Mouse (Mus musculus): ENCODE data around the gene Alox12. TPM values are rescaled to one million over a fixed set of nuclear protein-coding genes. Genes with fewer than 3 reads are reported as not detected.

Gene Alox12
- total RNA-seq, 1 experiment: 0.49 TPM

DNA sequence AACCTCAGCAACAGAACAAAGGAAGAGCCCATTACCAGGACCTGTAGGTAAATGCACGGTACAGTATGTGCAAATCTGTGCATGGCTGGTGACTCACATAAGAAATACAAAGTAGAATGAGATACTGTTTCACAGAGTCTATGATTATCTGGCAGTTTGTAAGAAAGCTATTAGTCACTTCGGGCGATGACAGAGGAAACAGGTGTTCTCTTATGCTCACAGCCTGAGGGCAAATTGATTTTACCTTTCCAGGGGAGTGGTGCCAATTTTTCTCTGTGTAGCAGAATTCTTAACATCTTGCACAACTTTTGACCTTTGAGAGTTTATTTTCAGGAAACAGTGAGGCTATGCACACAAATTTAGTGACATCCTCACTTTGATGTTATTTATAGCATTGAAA lies 29.6 kb upstream of the Alox12 start:
- no peaks in the 10 kb centered on the region for H3K36me3 ChIP-seq (ENCODE audit: control insufficient read depth, insufficient read depth, low read length, poor library complexity, severe bottlenecking)
- no peak overlapping the region for H3K27ac ChIP-seq (ENCODE audit: insufficient read depth, low read depth, low read length, poor library complexity, severe bottlenecking)
- DNase-seq (ENCODE audit: low read depth, low spot score): no peak
- in situ Hi-C loops (cut with MboI; ENCODE audit: low sequenced_read_pairs in 2 of 2, unreplicated experiment in 2 of 2): no loop called here
- no peak overlapping the region for H3K4me3 ChIP-seq (ENCODE audit: insufficient read depth in 1 of 2, low read depth in 1 of 2, low read length in 2 of 2, poor library complexity in 1 of 2, severe bottlenecking in 1 of 2)
- TF ChIP-seq HCFC1 (IDR thresholded peaks at IDR 0.05; ENCODE audit: borderline replicate concordance, insufficient read depth, low read length): no peak
- TF ChIP-seq MAFK (IDR thresholded peaks at IDR 0.05; ENCODE audit: insufficient read depth, low read depth, low read length): no peak
- TF ChIP-seq CHD2 (IDR thresholded peaks at IDR 0.05; ENCODE audit: low read depth, low read length): no peak
- no peak for TF ChIP-seq ZC3H11A (IDR thresholded peaks at IDR 0.05; ENCODE audit: borderline replicate concordance, low read depth, low read length)
- TF ChIP-seq ZNF384 (IDR thresholded peaks at IDR 0.05; ENCODE audit: low read depth, low read length): no peak
- H3K9ac ChIP-seq (ENCODE audit: insufficient read depth, low read depth, low read length, poor library complexity, severe bottlenecking): no peak overlapping the region
- no peaks in the 10 kb centered on the region for H3K9me3 ChIP-seq (ENCODE audit: control insufficient read depth, insufficient read depth, low read depth, low read length)
- peaks cover 0 to 2% of the 10 kb centered on the region in 2 experiments; a peak in 1 of 4 replicates for H3K4me1 ChIP-seq (ENCODE audit: control insufficient read depth in 2 of 2, insufficient read depth in 2 of 2, low read length in 2 of 2, poor library complexity in 1 of 2)

GRCm38 (mm10) chr11:70283666-70284065 lies 28.5 kb upstream of the Alox12 start:
- Histone ChIP-seq H3K9me3 (ENCODE audit: control insufficient read depth, insufficient read depth, low read depth, low read length) (no peaks in the 10 kb centered on the region), H3K27ac (ENCODE audit: insufficient read depth, low read depth, low read length, poor library complexity, severe bottlenecking) (no peak overlapping the region), H3K4me3 (ENCODE audit: insufficient read depth in 1 of 2, low read depth in 1 of 2, low read length in 2 of 2, poor library complexity in 1 of 2, severe bottlenecking in 1 of 2) (no peak overlapping the region), H3K4me1 (ENCODE audit: control insufficient read depth in 2 of 2, insufficient read depth in 2 of 2, low read length in 2 of 2, poor library complexity in 1 of 2) (no peaks in the 10 kb centered on the region; a peak in 1 of 4 replicates), H3K9ac (ENCODE audit: insufficient read depth, low read depth, low read length, poor library complexity, severe bottlenecking) (no peak overlapping the region), H3K36me3 (ENCODE audit: control insufficient read depth, insufficient read depth, low read length, poor library complexity, severe bottlenecking) (no peaks in the 10 kb centered on the region)
- in situ Hi-C loops (cut with MboI; ENCODE audit: low sequenced_read_pairs in 2 of 2, unreplicated experiment in 2 of 2): no loop called here
- TF ChIP-seq MAFK (IDR thresholded peaks at IDR 0.05; ENCODE audit: insufficient read depth, low read depth, low read length) (no peak), ZNF384 (IDR thresholded peaks at IDR 0.05; ENCODE audit: low read depth, low read length) (no peak), CHD2 (IDR thresholded peaks at IDR 0.05; ENCODE audit: low read depth, low read length) (no peak), ZC3H11A (IDR thresholded peaks at IDR 0.05; ENCODE audit: borderline replicate concordance, low read depth, low read length) (no peak), HCFC1 (IDR thresholded peaks at IDR 0.05; ENCODE audit: borderline replicate concordance, insufficient read depth, low read length) (no peak)
- DNase-seq (ENCODE audit: low read depth, low spot score): no peak

DNA sequence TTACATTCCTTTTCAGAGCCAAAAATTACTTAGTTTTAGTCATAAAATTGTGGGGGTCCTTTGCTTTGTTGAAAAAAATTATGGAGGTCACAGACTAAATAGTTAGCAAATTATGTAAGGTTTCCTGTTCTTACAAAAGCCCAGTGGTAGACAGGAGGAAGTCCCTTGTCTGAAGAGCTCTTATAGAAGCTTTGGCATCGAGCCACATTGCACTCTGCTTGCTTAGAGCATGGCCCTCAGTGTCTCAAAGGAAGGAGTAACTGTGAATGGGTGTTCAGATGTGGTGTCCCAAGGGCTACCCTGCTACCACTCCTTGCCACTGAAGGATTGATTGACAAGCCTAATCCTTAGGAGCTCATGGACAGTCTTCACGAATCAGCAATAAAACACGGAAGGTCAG lies 25.3 kb upstream of the Alox12 start:
- Histone ChIP-seq H3K27ac (ENCODE audit: insufficient read depth, low read depth, low read length, poor library complexity, severe bottlenecking) (no peak overlapping the region), H3K9me3 (ENCODE audit: control insufficient read depth, insufficient read depth, low read depth, low read length) (no peaks in the 10 kb centered on the region), H3K4me3 (ENCODE audit: insufficient read depth in 1 of 2, low read depth in 1 of 2, low read length in 2 of 2, poor library complexity in 1 of 2, severe bottlenecking in 1 of 2) (no peak overlapping the region), H3K36me3 (ENCODE audit: control insufficient read depth, insufficient read depth, low read length, poor library complexity, severe bottlenecking) (no peaks in the 10 kb centered on the region), H3K9ac (ENCODE audit: insufficient read depth, low read depth, low read length, poor library complexity, severe bottlenecking) (no peak overlapping the region), H3K4me1 (ENCODE audit: control insufficient read depth in 2 of 2, insufficient read depth in 2 of 2, low read length in 2 of 2, poor library complexity in 1 of 2) (no peaks in the 10 kb centered on the region; a peak in 1 of 4 replicates)
- DNase-seq (ENCODE audit: low read depth, low spot score): no peak
- in situ Hi-C loops (cut with MboI; ENCODE audit: low sequenced_read_pairs in 2 of 2, unreplicated experiment in 2 of 2): no loop called here
- TF ChIP-seq ZC3H11A (IDR thresholded peaks at IDR 0.05; ENCODE audit: borderline replicate concordance, low read depth, low read length) (no peak), ZNF384 (IDR thresholded peaks at IDR 0.05; ENCODE audit: low read depth, low read length) (no peak), HCFC1 (IDR thresholded peaks at IDR 0.05; ENCODE audit: borderline replicate concordance, insufficient read depth, low read length) (no peak), MAFK (IDR thresholded peaks at IDR 0.05; ENCODE audit: insufficient read depth, low read depth, low read length) (no peak), CHD2 (IDR thresholded peaks at IDR 0.05; ENCODE audit: low read depth, low read length) (no peak)

- H3K4me3 ChIP-seq (ENCODE audit: insufficient read depth in 1 of 2, low read depth in 1 of 2, low read length in 2 of 2, poor library complexity in 1 of 2, severe bottlenecking in 1 of 2): no peak overlapping the region
- TF ChIP-seq CHD2 (IDR thresholded peaks at IDR 0.05; ENCODE audit: low read depth, low read length) (no peak), ZNF384 (IDR thresholded peaks at IDR 0.05; ENCODE audit: low read depth, low read length) (no peak), ZC3H11A (IDR thresholded peaks at IDR 0.05; ENCODE audit: borderline replicate concordance, low read depth, low read length) (no peak), MAFK (IDR thresholded peaks at IDR 0.05; ENCODE audit: insufficient read depth, low read depth, low read length) (no peak), HCFC1 (IDR thresholded peaks at IDR 0.05; ENCODE audit: borderline replicate concordance, insufficient read depth, low read length) (no peak)
Observed at GRCm38 (mm10) chr11:70278961-70279360, 23.8 kb upstream of the Alox12 start.

GRCm38 (mm10) chr11:70271641-70272040 lies 16.5 kb upstream of the Alox12 start:
- Histone ChIP-seq H3K9me3 (ENCODE audit: control insufficient read depth, insufficient read depth, low read depth, low read length) (no peaks in the 10 kb centered on the region), H3K4me1 (ENCODE audit: control insufficient read depth in 2 of 2, insufficient read depth in 2 of 2, low read length in 2 of 2, poor library complexity in 1 of 2) (no peaks in the 10 kb centered on the region), H3K4me3 (ENCODE audit: insufficient read depth in 1 of 2, low read depth in 1 of 2, low read length in 2 of 2, poor library complexity in 1 of 2, severe bottlenecking in 1 of 2) (no peak overlapping the region), H3K9ac (ENCODE audit: insufficient read depth, low read depth, low read length, poor library complexity, severe bottlenecking) (no peak overlapping the region), H3K36me3 (ENCODE audit: control insufficient read depth, insufficient read depth, low read length, poor library complexity, severe bottlenecking) (no peaks in the 10 kb centered on the region), H3K27ac (ENCODE audit: insufficient read depth, low read depth, low read length, poor library complexity, severe bottlenecking) (no peak overlapping the region)
- no peak for DNase-seq (ENCODE audit: low read depth, low spot score)
- no peak for TF ChIP-seq HCFC1 (IDR thresholded peaks at IDR 0.05; ENCODE audit: borderline replicate concordance, insufficient read depth, low read length)
- no peak for TF ChIP-seq CHD2 (IDR thresholded peaks at IDR 0.05; ENCODE audit: low read depth, low read length)
- no peak for TF ChIP-seq ZNF384 (IDR thresholded peaks at IDR 0.05; ENCODE audit: low read depth, low read length)
- no peak for TF ChIP-seq MAFK (IDR thresholded peaks at IDR 0.05; ENCODE audit: insufficient read depth, low read depth, low read length)
- TF ChIP-seq ZC3H11A (IDR thresholded peaks at IDR 0.05; ENCODE audit: borderline replicate concordance, low read depth, low read length): no peak
- in situ Hi-C loops (cut with MboI; ENCODE audit: low sequenced_read_pairs in 2 of 2, unreplicated experiment in 2 of 2): no loop called here

More at GRCm38 (mm10) chr11:70278961-70279360, 23.8 kb upstream of the Alox12 start:
- H3K9me3 ChIP-seq (ENCODE audit: control insufficient read depth, insufficient read depth, low read depth, low read length): no peaks in the 10 kb centered on the region
- H3K36me3 ChIP-seq (ENCODE audit: control insufficient read depth, insufficient read depth, low read length, poor library complexity, severe bottlenecking): no peaks in the 10 kb centered on the region
- no peak overlapping the region for H3K9ac ChIP-seq (ENCODE audit: insufficient read depth, low read depth, low read length, poor library complexity, severe bottlenecking)
- H3K4me1 ChIP-seq (ENCODE audit: control insufficient read depth in 2 of 2, insufficient read depth in 2 of 2, low read length in 2 of 2, poor library complexity in 1 of 2): no peaks in the 10 kb centered on the region
- no peak for DNase-seq (ENCODE audit: low read depth, low spot score)
- H3K27ac ChIP-seq (ENCODE audit: insufficient read depth, low read depth, low read length, poor library complexity, severe bottlenecking): no peak overlapping the region
- in situ Hi-C loops (cut with MboI; ENCODE audit: low sequenced_read_pairs in 2 of 2, unreplicated experiment in 2 of 2): no loop called here
